Mouse (Mus musculus) forebrain, embryonic 11.5 days (tissue): ENCODE measurements around the gene Rpp38. TPM values are rescaled to one million over a fixed set of nuclear protein-coding genes. Genes with fewer than 3 reads are reported as not detected.

Experiments
- ATAC-seq: fragments of 200-750 bp; cut with Nextera tagmentation; replicated peaks from 2 replicates; pipeline ENCODE4 v1.8.0; 2017; ENCODE audit warnings: moderate TSS enrichment; ENCODE audit not compliant: low FRiP score
- DNase-seq: peaks from one replicate; pipeline ENCODE4 v3.0.0-alpha.2; 2017; ENCODE audit warnings: low spot score
- H3K27ac ChIP-seq: fragments of 300-500 bp; sonication (generic); 2 replicates; pipeline ENCODE4 v1.5.1; 2014; ENCODE audit warnings: low read depth, low read length
- H3K27me3 ChIP-seq: fragments of 300-500 bp; sonication (generic); 2 replicates; pipeline ENCODE4 v1.6.1; 2014; ENCODE audit warnings: mild to moderate bottlenecking, low read length, mixed read lengths; ENCODE audit not compliant: control insufficient read depth, insufficient read depth
- H3K36me3 ChIP-seq: fragments of 300-500 bp; sonication (generic); 2 replicates; pipeline ENCODE4 v1.6.1; 2014; ENCODE audit warnings: mild to moderate bottlenecking, low read length, moderate library complexity, mixed read lengths; ENCODE audit not compliant: control insufficient read depth, insufficient read depth
- H3K4me1 ChIP-seq: fragments of 300-500 bp; sonication (generic); replicated peaks from 2 replicates; pipeline ENCODE4 v1.6.1; 2014; ENCODE audit warnings: low read length, mixed read lengths; ENCODE audit not compliant: control insufficient read depth, insufficient read depth
- H3K4me2 ChIP-seq: fragments of 300-500 bp; sonication (generic); 2 replicates; pipeline ENCODE4 v1.6.1; 2014; ENCODE audit warnings: low read depth, mild to moderate bottlenecking, low read length, moderate library complexity, mixed read lengths; ENCODE audit not compliant: severe bottlenecking
- H3K4me3 ChIP-seq: fragments of 300-500 bp; sonication (generic); 2 replicates; pipeline ENCODE4 v1.5.1; 2014; ENCODE audit warnings: low read depth, low read length
- H3K9ac ChIP-seq: fragments of 300-500 bp; sonication (generic); 2 replicates; pipeline ENCODE4 v1.6.1; 2014; ENCODE audit warnings: low read length
- H3K9me3 ChIP-seq: fragments of 300-500 bp; sonication (generic); 2 replicates; pipeline ENCODE4 v1.6.1; 2016; ENCODE audit warnings: low read length, mixed read lengths; ENCODE audit not compliant: control insufficient read depth
- WGBS: fragments of 180-500 bp; shearing (Covaris S2); extraction: QIAGEN DNeasy Blood & Tissue Kit; methylation state at CpG from one replicate; pipeline ENCODE4 v1.1.7; 2014; 5-methylcytosine and 5-hydroxymethylcytosine counted together
- polyA plus RNA-seq: library from polyadenylated mRNA; unstranded; fragments of >200 nt; fragmentation: Nextera tagmentation; extraction: Ambion mirVana; gene quantifications from 2 replicates; pipeline ENCODE4 v1.2.1, GENCODE M21; 2014

Gene Rpp38
- polyA plus RNA-seq, 1 experiment from 2014 or later, result 26.2 TPM

- peaks cover 2% of the 10 kb centered on the region; the same call in 1 of the 2 replicates for H3K4me1 ChIP-seq
- H3K4me3 ChIP-seq, result peak within 1 kb of the TSS; percentile 23
- peak within 1 kb of the TSS; percentile 52 for H3K4me2 ChIP-seq
- no peaks in the 10 kb centered on the region for H3K36me3 ChIP-seq
- H3K27me3 ChIP-seq, result no peaks in the 10 kb centered on the region; the same call in 1 of the 2 replicates
- no peak within 1 kb of the TSS for H3K27ac ChIP-seq
- H3K9me3 ChIP-seq, result no peaks in the 10 kb centered on the region
- 6% methylated on average over 20 of the region's 20 CpGs for WGBS
- ATAC-seq, result no peak
- DNase-seq, result peak; percentile 73
- peak within 1 kb of the TSS; percentile 23 for H3K9ac ChIP-seq
These were observed 3.3 kb upstream of the Rpp38 start, which contains the start of gene Acbd7 for GRCm38 (mm10) chr2:3335611-3336301. Gene Acbd7 (plus strand): TSS chr2:3336168.

DNA sequence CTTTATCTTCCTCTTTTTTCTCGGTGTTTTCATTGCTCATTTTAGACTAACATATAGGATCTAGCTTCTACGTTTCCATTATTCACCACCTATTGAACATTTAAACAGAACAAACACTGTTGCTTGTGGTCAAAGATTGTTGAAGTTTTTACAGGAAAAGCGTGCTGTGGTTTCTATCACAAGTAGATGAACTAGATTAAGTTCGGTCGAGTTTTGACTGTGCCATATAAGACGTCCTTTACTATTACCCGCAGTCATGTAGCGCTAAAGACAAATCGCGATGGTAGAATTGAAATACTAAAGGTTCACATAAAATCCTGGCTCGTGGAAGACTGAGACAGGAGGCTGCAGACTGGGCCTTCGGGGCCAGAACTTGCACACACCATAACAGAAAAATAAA, 1.3 kb upstream of the Rpp38 start:
- Histone ChIP-seq H3K27ac (no peak overlapping the region), H3K27me3 (no peaks in the 10 kb centered on the region; the same call in 1 of the 2 replicates), H3K9me3 (no peaks in the 10 kb centered on the region), H3K4me3 (no peak overlapping the region), H3K9ac (no peak overlapping the region), H3K4me2 (no peak overlapping the region), H3K36me3 (peaks cover 2% of the 10 kb centered on the region; the same call in 1 of the 2 replicates), H3K4me1 (peaks cover 2% of the 10 kb centered on the region; the same call in 1 of the 2 replicates)
- DNase-seq (no peak), ATAC-seq (no peak)
- WGBS, result 92% methylated on average over 12 of the region's 12 CpGs

GRCm38 (mm10) chr2:3332056-3332455, 387 bp downstream of the Rpp38 start:
- DNase-seq, result no peak
- H3K36me3 ChIP-seq, result peaks cover 2% of the 10 kb centered on the region; the same call in 1 of the 2 replicates
- no peaks in the 10 kb centered on the region; the same call in 1 of the 2 replicates for H3K27me3 ChIP-seq
- ATAC-seq, result no peak
- WGBS, result 3% methylated on average over 21 of the region's 21 CpGs
- no peak overlapping the region for H3K27ac ChIP-seq
- no peaks in the 10 kb centered on the region for H3K9me3 ChIP-seq
- H3K4me2 ChIP-seq, result peak overlapping the region; percentile 75
- H3K4me3 ChIP-seq, result peak overlapping the region; percentile 62
- peaks cover 2% of the 10 kb centered on the region; the same call in 1 of the 2 replicates for H3K4me1 ChIP-seq
- H3K9ac ChIP-seq, result peak overlapping the region; percentile 72

DNA sequence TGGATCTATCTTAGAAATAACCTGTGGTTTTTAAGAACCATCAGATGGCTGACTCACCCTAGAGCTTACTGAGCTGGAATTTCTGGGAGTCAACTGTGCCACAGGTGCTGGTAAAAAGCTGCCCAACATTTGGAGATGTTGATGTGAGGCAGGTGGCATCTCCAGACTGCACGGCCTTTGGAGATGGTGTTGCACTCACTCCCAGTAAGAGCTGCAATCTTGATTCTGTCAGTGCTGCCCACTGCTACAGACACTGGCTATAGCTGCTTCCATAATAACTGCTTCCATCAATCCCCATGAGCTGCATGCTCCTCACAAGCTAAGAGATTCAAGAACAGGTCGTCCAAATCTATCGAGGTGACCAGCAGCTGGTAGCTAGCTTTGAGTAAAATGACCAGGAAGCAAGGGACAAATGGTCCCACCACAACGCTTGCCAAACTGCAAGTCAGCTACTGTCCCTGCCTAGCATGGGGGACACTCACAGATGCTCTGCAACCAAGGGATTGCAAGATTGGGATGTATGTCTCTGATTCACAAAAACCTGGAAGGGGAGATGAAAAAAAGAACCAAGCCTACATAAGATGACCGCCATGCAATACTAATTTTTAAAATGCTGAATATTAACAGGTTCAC, 1.3 kb downstream of the Rpp38 start:
- no peak for DNase-seq
- 81% methylated on average over 5 of the region's 5 CpGs for WGBS
- no peak overlapping the region for H3K27ac ChIP-seq
- peaks cover 2% of the 10 kb centered on the region; the same call in 1 of the 2 replicates for H3K36me3 ChIP-seq
- peak overlapping the region; percentile 75; the same call in 1 of the 2 replicates for H3K4me2 ChIP-seq
- H3K27me3 ChIP-seq, result no peaks in the 10 kb centered on the region
- ATAC-seq, result no peak
- H3K9me3 ChIP-seq, result no peaks in the 10 kb centered on the region
- H3K9ac ChIP-seq, result peak overlapping the region; percentile 72
- H3K4me1 ChIP-seq, result peaks cover under 1% of the 10 kb centered on the region; the same call in 1 of the 2 replicates
- peak overlapping the region; percentile 62 for H3K4me3 ChIP-seq

- no peak; the same call in 1 of the 2 replicates for ATAC-seq
- Histone ChIP-seq H3K4me3 (no peak overlapping the region), H3K9me3 (no peaks in the 10 kb centered on the region), H3K27ac (no peak overlapping the region), H3K4me1 (no peaks in the 10 kb centered on the region; the same call in 1 of the 2 replicates), H3K36me3 (peaks cover 9% of the 10 kb centered on the region; the same call in 1 of the 2 replicates), H3K4me2 (no peak overlapping the region), H3K9ac (no peak overlapping the region), H3K27me3 (no peaks in the 10 kb centered on the region)
- peak; percentile 58 for DNase-seq
- 50% methylated on average over 1 of the region's 1 CpGs for WGBS
These were observed 5.1 kb downstream of the Rpp38 start for GRCm38 (mm10) chr2:3327351-3327750.

DNA sequence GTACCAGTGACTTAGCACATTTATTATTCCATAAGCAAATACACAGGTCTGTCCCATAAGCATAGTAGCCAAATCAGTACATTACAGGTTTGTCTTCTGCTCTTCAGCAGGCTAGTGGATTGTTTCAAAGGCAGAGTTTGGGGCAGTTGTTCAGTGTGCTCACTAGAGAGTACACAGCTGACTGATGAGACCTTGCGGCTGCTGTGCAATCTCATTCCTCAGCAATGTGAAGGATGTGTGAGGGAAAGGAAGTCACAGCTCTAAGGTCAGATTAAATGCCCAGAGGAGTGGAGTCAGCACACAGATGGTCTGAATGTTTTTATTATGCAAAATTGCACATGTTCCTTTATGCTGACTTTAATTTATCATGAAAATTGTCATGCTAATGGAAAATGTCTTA, 5.9 kb downstream of the Rpp38 start:
- H3K9me3 ChIP-seq, result no peaks in the 10 kb centered on the region
- DNase-seq (no peak), ATAC-seq (no peak)
- H3K27ac ChIP-seq, result no peak overlapping the region
- no peaks in the 10 kb centered on the region; the same call in 1 of the 2 replicates for H3K4me1 ChIP-seq
- 85% methylated on average over 1 of the region's 1 CpGs for WGBS
- no peak overlapping the region for H3K4me2 ChIP-seq
- no peaks in the 10 kb centered on the region for H3K27me3 ChIP-seq
- no peak overlapping the region for H3K4me3 ChIP-seq
- peaks cover 9% of the 10 kb centered on the region; the same call in 1 of the 2 replicates for H3K36me3 ChIP-seq
- H3K9ac ChIP-seq, result no peak overlapping the region

DNA sequence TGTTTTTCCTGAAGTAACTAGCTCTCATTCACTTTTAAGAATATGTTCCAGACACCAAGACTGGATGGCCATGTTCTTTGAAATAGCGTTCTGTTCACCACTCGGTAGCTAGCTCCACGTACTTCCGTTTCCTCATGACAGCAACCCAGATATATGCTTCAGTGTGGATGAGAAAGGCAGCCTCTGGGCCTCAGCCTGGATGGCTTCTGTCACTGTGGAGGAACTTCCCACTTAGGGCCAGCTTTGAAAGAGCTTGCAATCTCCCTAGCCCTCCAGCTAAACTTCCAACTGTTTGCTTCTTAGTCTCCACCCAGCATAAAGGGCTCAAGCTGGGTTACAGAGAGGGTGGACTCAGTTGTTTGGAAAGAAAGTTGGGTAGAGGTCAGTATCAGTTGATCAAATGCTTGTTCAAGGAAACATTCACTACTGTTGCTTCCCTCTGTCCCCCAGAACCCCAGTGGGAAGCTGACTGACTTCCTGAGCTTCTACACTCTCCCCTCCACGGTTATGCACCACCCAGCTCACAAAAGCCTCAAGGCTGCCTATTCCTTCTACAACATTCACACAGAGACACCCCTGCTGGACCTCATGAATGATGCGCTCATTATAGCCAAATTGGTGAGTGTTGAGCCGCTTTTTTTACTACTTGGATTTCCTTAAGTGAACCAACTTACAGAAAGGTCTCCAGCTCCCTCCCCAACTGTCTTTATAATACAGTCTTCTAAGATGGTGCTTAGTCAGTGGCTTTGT, 7.9 kb downstream of the Rpp38 start:
- WGBS, result 88% methylated on average over 7 of the region's 7 CpGs
- Histone ChIP-seq H3K4me1 (no peaks in the 10 kb centered on the region), H3K4me3 (no peak overlapping the region), H3K4me2 (no peak overlapping the region), H3K27ac (no peak overlapping the region), H3K36me3 (peaks cover 9% of the 10 kb centered on the region; the same call in 1 of the 2 replicates), H3K27me3 (no peaks in the 10 kb centered on the region), H3K9me3 (no peaks in the 10 kb centered on the region), H3K9ac (no peak overlapping the region)
- no peak for DNase-seq
- ATAC-seq, result no peak

GRCm38 (mm10) chr2:3323132-3323531, 9.3 kb downstream of the Rpp38 start:
- no peaks in the 10 kb centered on the region for H3K9me3 ChIP-seq
- no peak overlapping the region for H3K4me2 ChIP-seq
- no peak overlapping the region for H3K4me3 ChIP-seq
- H3K36me3 ChIP-seq, result peaks cover 7% of the 10 kb centered on the region; the same call in 1 of the 2 replicates
- no peak overlapping the region for H3K9ac ChIP-seq
- WGBS, result 85% methylated on average over 2 of the region's 2 CpGs
- no peak overlapping the region for H3K27ac ChIP-seq
- no peak for DNase-seq
- H3K27me3 ChIP-seq, result no peaks in the 10 kb centered on the region
- no peaks in the 10 kb centered on the region for H3K4me1 ChIP-seq
- no peak for ATAC-seq
